Mouse (Mus musculus): ENCODE data around the gene Ccdc167. TPM values are rescaled to one million over a fixed set of nuclear protein-coding genes. Genes with fewer than 3 reads are reported as not detected.

The Ccdc167 gene
- polyA plus RNA-seq, 1 experiment from 2014 or later: 9.2 TPM

GRCm38 (mm10) chr17:29702938-29703710, 13.7 kb downstream of the Ccdc167 start:
- Histone ChIP-seq H3K4me1 (replicated peaks; ENCODE audit: insufficient read depth, low read length) (peaks cover 11% of the 10 kb centered on the region; the same call in 1 of the 2 replicates), H3K4me3 (replicated peaks; ENCODE audit: low read depth, low read length) (no peak overlapping the region), H3K9ac (ENCODE audit: low read depth, low read length) (no peak overlapping the region), H3K36me3 (ENCODE audit: insufficient read depth, low read length) (peaks cover 51% of the 10 kb centered on the region), H3K4me2 (ENCODE audit: low read length) (no peak overlapping the region), H3K27ac (no peak overlapping the region), H3K27me3 (ENCODE audit: insufficient read depth, low read length) (no peaks in the 10 kb centered on the region), H3K9me3 (replicated peaks; ENCODE audit: low read length) (no peaks in the 10 kb centered on the region)
- ATAC-seq (replicated peaks; ENCODE audit: low FRiP score, low read depth) (no peak), DNase-seq (ENCODE audit: low spot score) (no peak)
- WGBS: 89% methylated on average over 4 of the region's 4 CpGs
- no peak for TF ChIP-seq CTCF (IDR thresholded peaks at IDR 0.05; ENCODE audit: low read depth)

- Histone ChIP-seq H3K4me1 (replicated peaks; ENCODE audit: insufficient read depth, low read length) (no peaks in the 10 kb centered on the region), H3K36me3 (ENCODE audit: insufficient read depth, low read length) (peaks cover 71% of the 10 kb centered on the region), H3K9ac (ENCODE audit: low read depth, low read length) (no peak overlapping the region), H3K9me3 (replicated peaks; ENCODE audit: low read length) (no peaks in the 10 kb centered on the region), H3K4me2 (ENCODE audit: low read length) (no peak overlapping the region), H3K27ac (no peak overlapping the region), H3K4me3 (replicated peaks; ENCODE audit: low read depth, low read length) (no peak overlapping the region), H3K27me3 (ENCODE audit: insufficient read depth, low read length) (no peaks in the 10 kb centered on the region)
- no peak for TF ChIP-seq CTCF (IDR thresholded peaks at IDR 0.05; ENCODE audit: low read depth)
- no peak for DNase-seq (ENCODE audit: low spot score)
- 92% methylated on average over 7 of the region's 7 CpGs for WGBS
- no peak for ATAC-seq (replicated peaks; ENCODE audit: low FRiP score, low read depth)
These were observed 16.3 kb downstream of the Ccdc167 start for GRCm38 (mm10) chr17:29700573-29700972.

- Histone ChIP-seq H3K4me2 (ENCODE audit: low read length) (no peak overlapping the region), H3K27me3 (ENCODE audit: insufficient read depth, low read length) (no peaks in the 10 kb centered on the region), H3K9ac (ENCODE audit: low read depth, low read length) (no peak overlapping the region), H3K4me3 (replicated peaks; ENCODE audit: low read depth, low read length) (no peak overlapping the region), H3K36me3 (ENCODE audit: insufficient read depth, low read length) (peaks cover 84% of the 10 kb centered on the region), H3K27ac (no peak overlapping the region), H3K4me1 (replicated peaks; ENCODE audit: insufficient read depth, low read length) (no peaks in the 10 kb centered on the region), H3K9me3 (replicated peaks; ENCODE audit: low read length) (no peaks in the 10 kb centered on the region)
- DNase-seq (ENCODE audit: low spot score): no peak
- ATAC-seq (replicated peaks; ENCODE audit: low FRiP score, low read depth): no peak
- no peak for TF ChIP-seq CTCF (IDR thresholded peaks at IDR 0.05; ENCODE audit: low read depth)
- WGBS: 89% methylated on average over 6 of the region's 6 CpGs
These were observed 18.4 kb downstream of the Ccdc167 start for GRCm38 (mm10) chr17:29698421-29698820.

GRCm38 (mm10) chr17:29696940-29697339, 19.9 kb downstream of the Ccdc167 start:
- ATAC-seq (replicated peaks; ENCODE audit: low FRiP score, low read depth) (no peak), DNase-seq (ENCODE audit: low spot score) (no peak)
- no peaks in the 10 kb centered on the region for H3K9me3 ChIP-seq (replicated peaks; ENCODE audit: low read length)
- 96% methylated on average over 8 of the region's 8 CpGs for WGBS
- H3K4me2 ChIP-seq (ENCODE audit: low read length): no peak overlapping the region
- H3K27ac ChIP-seq: no peak overlapping the region
- TF ChIP-seq CTCF (IDR thresholded peaks at IDR 0.05; ENCODE audit: low read depth): no peak
- no peaks in the 10 kb centered on the region for H3K4me1 ChIP-seq (replicated peaks; ENCODE audit: insufficient read depth, low read length)
- no peak overlapping the region for H3K9ac ChIP-seq (ENCODE audit: low read depth, low read length)
- no peak overlapping the region for H3K4me3 ChIP-seq (replicated peaks; ENCODE audit: low read depth, low read length)
- peaks cover 76% of the 10 kb centered on the region for H3K36me3 ChIP-seq (ENCODE audit: insufficient read depth, low read length)
- H3K27me3 ChIP-seq (ENCODE audit: insufficient read depth, low read length): no peaks in the 10 kb centered on the region

DNA sequence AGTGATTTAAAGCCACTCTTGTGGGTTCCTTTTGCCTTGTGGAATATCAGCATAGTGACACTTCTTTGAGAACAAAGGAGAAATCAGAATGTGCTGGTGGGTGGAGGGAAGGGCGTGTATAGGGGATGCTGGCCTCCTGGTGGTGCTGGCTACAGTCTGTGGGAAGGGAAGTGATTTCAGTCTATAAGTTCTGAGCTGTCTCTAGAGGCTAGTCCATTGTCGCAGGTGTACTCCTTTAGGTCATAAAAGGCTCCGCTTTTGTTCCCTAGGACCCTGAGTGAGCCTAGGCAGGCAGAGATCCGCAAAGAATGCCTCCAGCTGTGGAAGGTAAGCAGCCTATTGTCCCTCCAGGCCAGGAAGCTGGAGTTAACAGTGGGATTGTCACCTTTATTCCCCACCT, 22.3 kb downstream of the Ccdc167 start:
- Histone ChIP-seq H3K4me3 (replicated peaks; ENCODE audit: low read depth, low read length) (no peak overlapping the region), H3K4me2 (ENCODE audit: low read length) (no peak overlapping the region), H3K9me3 (replicated peaks; ENCODE audit: low read length) (no peaks in the 10 kb centered on the region), H3K36me3 (ENCODE audit: insufficient read depth, low read length) (peaks cover 65% of the 10 kb centered on the region), H3K9ac (ENCODE audit: low read depth, low read length) (no peak overlapping the region), H3K4me1 (replicated peaks; ENCODE audit: insufficient read depth, low read length) (no peaks in the 10 kb centered on the region), H3K27me3 (ENCODE audit: insufficient read depth, low read length) (no peaks in the 10 kb centered on the region), H3K27ac (no peak overlapping the region)
- WGBS: 84% methylated on average over 4 of the region's 4 CpGs
- TF ChIP-seq CTCF (IDR thresholded peaks at IDR 0.05; ENCODE audit: low read depth): no peak
- DNase-seq (ENCODE audit: low spot score) (no peak), ATAC-seq (replicated peaks; ENCODE audit: low FRiP score, low read depth) (no peak)

DNA sequence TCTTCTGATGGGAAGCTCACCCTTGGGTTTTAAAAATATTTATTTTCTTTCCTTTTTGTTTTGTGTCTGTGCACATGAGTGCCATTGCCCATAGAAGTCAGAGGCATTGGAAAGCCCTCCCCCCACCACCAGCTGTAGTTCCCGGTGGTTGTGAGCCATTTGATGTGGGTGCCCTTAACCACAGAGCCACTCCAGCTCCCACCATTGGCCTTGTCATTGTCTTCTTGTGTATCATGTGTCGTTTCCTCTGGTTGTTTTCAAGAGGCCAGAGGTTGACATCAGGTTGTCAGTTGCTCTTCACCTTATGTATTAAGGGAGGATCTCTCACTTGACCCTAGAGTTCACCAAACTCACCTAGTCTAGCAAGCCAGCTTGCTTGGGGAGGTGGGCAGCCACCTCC, 23.3 kb downstream of the Ccdc167 start:
- WGBS: 66% methylated on average over 2 of the region's 2 CpGs
- no peaks in the 10 kb centered on the region for H3K4me1 ChIP-seq (replicated peaks; ENCODE audit: insufficient read depth, low read length)
- H3K36me3 ChIP-seq (ENCODE audit: insufficient read depth, low read length): peaks cover 63% of the 10 kb centered on the region
- DNase-seq (ENCODE audit: low spot score) (no peak), ATAC-seq (replicated peaks; ENCODE audit: low FRiP score, low read depth) (no peak)
- TF ChIP-seq CTCF (IDR thresholded peaks at IDR 0.05; ENCODE audit: low read depth): no peak
- H3K9ac ChIP-seq (ENCODE audit: low read depth, low read length): no peak overlapping the region
- no peaks in the 10 kb centered on the region for H3K27me3 ChIP-seq (ENCODE audit: insufficient read depth, low read length)
- no peak overlapping the region for H3K4me3 ChIP-seq (replicated peaks; ENCODE audit: low read depth, low read length)
- no peaks in the 10 kb centered on the region for H3K9me3 ChIP-seq (replicated peaks; ENCODE audit: low read length)
- H3K27ac ChIP-seq: no peak overlapping the region
- no peak overlapping the region for H3K4me2 ChIP-seq (ENCODE audit: low read length)

Data from kidney, postnatal 0 days (tissue).